35 mouse cellular contexts compared by ENCODE assay signal in genomic region chr6:128624425-128624824, GRCm38 (mm10). TPM values are rescaled to one million over a fixed set of nuclear protein-coding genes. Genes with fewer than 3 reads are reported as not detected.
A peak's percentile ranks its signal among the peaks of the same experiment; 100 is the strongest.
DNase-seq lines count a peak whose midpoint lies in the region; ATAC-seq lines count a peak whose summit lies in the region.
"Had no signal": no experiment of that assay in that cellular context is flagged by ENCODE, and none has a peak within 500 bp of the region (broad histone marks: within the 10 kb centered on the region; RNA-seq: fewer than 3 reads in every experiment).

No protein-coding gene starts in this region.

- WGBS in hindbrain, embryonic 14.5 days: 94% methylated on average over 4 of the region's 4 CpGs

- H3K9ac ChIP-seq in hindbrain, embryonic 14.5 days: no peak overlapping the region
- H3K9ac ChIP-seq: embryonic facial prominence, embryonic 12.5 days; intestine, embryonic 15.5 days; limb, embryonic 12.5 days; midbrain, embryonic 13.5 days had no signal

- no peak overlapping the region for H3K4me2 ChIP-seq in hindbrain, embryonic 14.5 days (replicated peaks)
- H3K4me2 ChIP-seq: embryonic facial prominence, embryonic 12.5 days; intestine, embryonic 15.5 days; limb, embryonic 12.5 days; midbrain, embryonic 13.5 days had no signal

- peak; percentile 17 to 41 for DNase-seq in left cerebral cortex, postnatal 14 days (ENCODE audit: low spot score in 2 of 2)
- DNase-seq in left cerebral cortex, adult 11 months (ENCODE audit: low spot score): no peak
- DNase-seq in right cerebral cortex, adult 2 months (ENCODE audit: low spot score in 2 of 2): peak; percentile 25 to 36
- peak; percentile 31 for DNase-seq in telencephalon, adult 2 months (ENCODE audit: low read depth, low spot score)
- no peak for DNase-seq in hindbrain, embryonic 14.5 days (ENCODE audit: low spot score)
- no peak for DNase-seq in testis, postnatal 14 days (ENCODE audit: low spot score)
- DNase-seq: adrenal gland, postnatal 25 days; cerebellum, adult 8-10 months; cerebellum, postnatal 25 days; gastrocnemius, postnatal 10 days; heart, postnatal 14 days; kidney, adult 2 months; kidney, postnatal 36 days; lung, postnatal 36 days; thymus, postnatal 14 days had no signal

- H3K9me3 ChIP-seq in hindbrain, embryonic 14.5 days (ENCODE audit: control insufficient read depth, low read length): no peaks in the 10 kb centered on the region
- H3K9me3 ChIP-seq: embryonic facial prominence, embryonic 12.5 days; intestine, embryonic 15.5 days; limb, embryonic 12.5 days; midbrain, embryonic 13.5 days had no signal

- H3K36me3 ChIP-seq in hindbrain, embryonic 14.5 days (replicated peaks; ENCODE audit: control insufficient read depth, insufficient read depth): no peaks in the 10 kb centered on the region
- H3K36me3 ChIP-seq: embryonic facial prominence, embryonic 12.5 days; intestine, embryonic 15.5 days; limb, embryonic 12.5 days; midbrain, embryonic 13.5 days had no signal

- intact Hi-C loops in left cerebral cortex, postnatal 14 days (cut with DNase I): no loop called here

- ATAC-seq in hematopoietic stem cell, adult 5-6 weeks (replicated peaks in 1 of 2; ENCODE audit: insufficient read depth in 1 of 2, low FRiP score in 2 of 2, low TSS enrichment in 1 of 2, low read depth in 1 of 2, poor library complexity in 2 of 2, severe bottlenecking in 2 of 2): peak; percentile 49 to 64; a peak in 3 of 4 replicates
- ATAC-seq in hindbrain, embryonic 14.5 days (ENCODE audit: low FRiP score): no peak
- ATAC-seq: forebrain, embryonic 14.5 days; hindbrain, postnatal 0 days; intestine, embryonic 15.5 days; midbrain, embryonic 13.5 days had no signal

- no peak overlapping the region for H3K4me3 ChIP-seq in hindbrain, embryonic 14.5 days (replicated peaks; ENCODE audit: low read length)
- H3K4me3 ChIP-seq: embryonic facial prominence, embryonic 12.5 days; intestine, embryonic 15.5 days; layer of hippocampus, adult 2 months; limb, embryonic 12.5 days; midbrain, embryonic 13.5 days had no signal

- H3K27ac ChIP-seq in hindbrain, embryonic 14.5 days: no peak overlapping the region
- H3K27ac ChIP-seq: embryonic facial prominence, embryonic 12.5 days; hindbrain, postnatal 0 days; intestine, embryonic 15.5 days; layer of hippocampus, adult 2 months; limb, embryonic 12.5 days; midbrain, embryonic 13.5 days had no signal

- H3K27me3 ChIP-seq in hindbrain, embryonic 14.5 days (ENCODE audit: control insufficient read depth, insufficient read depth, low read length): no peaks in the 10 kb centered on the region
- H3K27me3 ChIP-seq: embryonic facial prominence, embryonic 12.5 days; intestine, embryonic 15.5 days; limb, embryonic 12.5 days; midbrain, embryonic 13.5 days had no signal

- no peaks in the 10 kb centered on the region for H3K4me1 ChIP-seq in hindbrain, embryonic 14.5 days (replicated peaks; ENCODE audit: control insufficient read depth, insufficient read depth, low read length)
- H3K4me1 ChIP-seq: embryonic facial prominence, embryonic 12.5 days; intestine, embryonic 15.5 days; limb, embryonic 12.5 days; midbrain, embryonic 13.5 days had no signal

RNA-seq across cellular contexts. Expression of gene Klrb1a, which starts 1.1 kb away (rescaled TPM):
- total RNA-seq in left cerebral cortex, postnatal 14 days (2021): not detected
- 3.1 TPM in 1 of 2 replicates, not detected in the other for total RNA-seq in hematopoietic stem cell, adult 5-6 weeks (2017)
- not detected in 2 replicates for polyA plus RNA-seq in hindbrain, embryonic 14.5 days (2014; fragmentation: Nextera tagmentation; extraction: Ambion mirVana)
- total RNA-seq: adrenal gland, adult 18-20 months; adrenal gland, postnatal 25 days; gastrocnemius, postnatal 10 days; heart, postnatal 14 days; hindbrain, postnatal 0 days; layer of hippocampus, adult 2 months; layer of hippocampus, postnatal 14 days; left cerebral cortex, postnatal 10 days; liver, adult 2 months had no signal
- polyA plus RNA-seq: embryonic facial prominence, embryonic 12.5 days; forebrain, embryonic 14.5 days; heart, embryonic 14.5 days; hindbrain, embryonic 11.5 days; hindbrain, postnatal 0 days; intestine, embryonic 15.5 days; kidney, embryonic 16.5 days; limb, embryonic 12.5 days; liver, adult 2 months; lung, embryonic 16.5 days; midbrain, embryonic 13.5 days; neural tube, embryonic 11.5 days; stomach, embryonic 14.5 days had no signal

RNA-seq across cellular contexts. Expression of gene Clec2h, which starts 37.8 kb away (rescaled TPM):
- total RNA-seq in left cerebral cortex, postnatal 14 days (2021): not detected
- not detected in 2 replicates for total RNA-seq in hematopoietic stem cell, adult 5-6 weeks (2017)
- not detected in 2 replicates for polyA plus RNA-seq in hindbrain, embryonic 14.5 days (2014; fragmentation: Nextera tagmentation; extraction: Ambion mirVana)
- total RNA-seq: gastrocnemius, postnatal 10 days; hindbrain, postnatal 0 days; layer of hippocampus, adult 2 months; layer of hippocampus, postnatal 14 days; megakaryocyte-erythroid progenitor cell, adult 5-6 weeks had no signal
- polyA plus RNA-seq: brain, embryonic 14.5 days; embryonic facial prominence, embryonic 12.5 days; forebrain, embryonic 14.5 days; heart, embryonic 14.5 days; hindbrain, embryonic 11.5 days; hindbrain, postnatal 0 days; limb, embryonic 12.5 days; lung, embryonic 16.5 days; midbrain, embryonic 13.5 days; neural tube, embryonic 11.5 days; stomach, embryonic 14.5 days had no signal

RNA-seq across cellular contexts. Expression of gene A2ml1, which starts 43.0 kb away (rescaled TPM):
- 10 to 100 TPM; 15.3 to 19.5 TPM for total RNA-seq in left cerebral cortex, postnatal 14 days (2021)
- not detected in 2 replicates for total RNA-seq in hematopoietic stem cell, adult 5-6 weeks (2017)
- polyA plus RNA-seq in hindbrain, embryonic 14.5 days (2014; fragmentation: Nextera tagmentation; extraction: Ambion mirVana): 1.3 and 2.3 TPM in 2 replicates
- total RNA-seq: adrenal gland, adult 18-20 months; adrenal gland, postnatal 25 days; gastrocnemius, postnatal 10 days; heart, postnatal 14 days; megakaryocyte-erythroid progenitor cell, adult 5-6 weeks had no signal
- polyA plus RNA-seq: hindbrain, embryonic 11.5 days; kidney, adult 2 months; limb, embryonic 12.5 days; neural tube, embryonic 11.5 days had no signal

Comparison
In these comparisons a context has a peak if more than half of its experiments do, and no peak if none do; other contexts are left out.
1. DNase-seq: peak in left cerebral cortex, postnatal 14 days (2 of 2), right cerebral cortex, adult 2 months (2 of 2) and telencephalon, adult 2 months (single experiment); none in left cerebral cortex, adult 11 months (single experiment), hindbrain, embryonic 14.5 days (single experiment) and testis, postnatal 14 days (single experiment).
2. RNA of gene A2ml1, which starts 43.0 kb away (total RNA-seq): 15.3 to 19.5 TPM in left cerebral cortex, postnatal 14 days; not detected in hematopoietic stem cell, adult 5-6 weeks; every median in the first group is over 10 times any median in the second.